In the genomic region with DNA sequence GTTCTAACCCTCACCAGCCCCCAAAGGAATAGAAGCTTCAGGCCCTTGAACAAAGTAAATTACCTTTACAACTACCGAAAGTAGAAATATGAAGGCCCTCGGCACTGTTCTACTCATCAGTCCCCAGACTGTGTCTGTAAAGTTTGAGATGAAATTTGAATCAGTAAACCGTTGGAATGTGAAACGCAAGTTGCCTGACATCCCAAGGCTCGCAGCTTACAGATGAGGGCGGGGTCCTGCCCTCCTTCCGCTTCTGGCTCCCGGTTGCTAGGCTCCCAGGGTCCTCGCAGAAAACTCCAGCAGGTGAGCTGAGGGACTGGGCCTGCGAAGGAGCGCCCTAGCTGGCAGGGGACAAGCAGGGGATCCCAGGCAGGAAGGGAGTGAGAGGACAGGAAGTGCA, we compare ENCODE assay signal across 8 mouse cellular contexts. TPM values are rescaled to one million over a fixed set of nuclear protein-coding genes. Genes with fewer than 3 reads are reported as not detected.
DNase-seq lines count a peak whose midpoint lies in the region; ATAC-seq and TF ChIP-seq lines count a peak whose summit lies in the region.

Agbl2 (plus strand) TSS at position 270 of the 400 bp plus-strand sequence.

- no peaks in the 10 kb centered on the region for H3K27me3 ChIP-seq in intestine, embryonic 15.5 days (replicated peaks)
- H3K27me3 ChIP-seq in lung, postnatal 0 days (replicated peaks; ENCODE audit: insufficient read depth, low read length), result no peaks in the 10 kb centered on the region
- 0 out of 2 replicates have a peak, but pooled peaks cover 4% of the 10 kb centered on the region for H3K27me3 ChIP-seq in stomach, embryonic 16.5 days (ENCODE audit: control insufficient read depth, insufficient read depth, low read length)

- peak within 1 kb of the TSS; percentile 47 for H3K9ac ChIP-seq in intestine, embryonic 15.5 days
- H3K9ac ChIP-seq in lung, postnatal 0 days (replicated peaks; ENCODE audit: low read depth), result no peak within 1 kb of the TSS; the same call in 1 of the 2 replicates
- H3K9ac ChIP-seq in stomach, embryonic 16.5 days (ENCODE audit: low read length), result peak within 1 kb of the TSS; percentile 65

- H3K9me3 ChIP-seq in intestine, embryonic 15.5 days, result no peaks in the 10 kb centered on the region
- no peaks in the 10 kb centered on the region for H3K9me3 ChIP-seq in lung, postnatal 0 days (ENCODE audit: low read length)
- no peaks in the 10 kb centered on the region for H3K9me3 ChIP-seq in stomach, embryonic 16.5 days (replicated peaks; ENCODE audit: control insufficient read depth, low read length)

- intact Hi-C loops in gastrocnemius, adult 2 months (cut with DNase I), result no loop called here

- peak within 1 kb of the TSS; percentile 80 for H3K4me3 ChIP-seq in gastrocnemius, adult 2 months
- peak within 1 kb of the TSS; percentile 47 for H3K4me3 ChIP-seq in intestine, embryonic 15.5 days (replicated peaks)
- H3K4me3 ChIP-seq in lung, postnatal 0 days (ENCODE audit: low read depth, low read length), result peak within 1 kb of the TSS; percentile 47
- peak within 1 kb of the TSS; percentile 51 for H3K4me3 ChIP-seq in stomach, embryonic 16.5 days (replicated peaks; ENCODE audit: low read length)

- no peak for TF ChIP-seq POLR2A in brain, embryonic 14.5 days (IDR thresholded peaks at IDR 0.05; ENCODE audit: borderline replicate concordance, extremely low read depth, insufficient read depth, insufficient read length, poor library complexity, severe bottlenecking)

- peak within 1 kb of the TSS; percentile 58; the same call in 1 of the 2 replicates for H3K27ac ChIP-seq in gastrocnemius, adult 2 months
- no peak within 1 kb of the TSS for H3K27ac ChIP-seq in intestine, embryonic 15.5 days
- no peak within 1 kb of the TSS for H3K27ac ChIP-seq in lung, postnatal 0 days (ENCODE audit: low read length)
- H3K27ac ChIP-seq in stomach, embryonic 16.5 days (ENCODE audit: low read length), result no peak within 1 kb of the TSS

- peaks cover 24% of the 10 kb centered on the region for H3K36me3 ChIP-seq in intestine, embryonic 15.5 days
- H3K36me3 ChIP-seq in lung, postnatal 0 days (ENCODE audit: insufficient read depth, low read length), result peaks cover 25% of the 10 kb centered on the region; the same call in 1 of the 2 replicates
- H3K36me3 ChIP-seq in stomach, embryonic 16.5 days (ENCODE audit: control insufficient read depth, insufficient read depth, low read length), result peaks cover 7% of the 10 kb centered on the region

- H3K4me2 ChIP-seq in intestine, embryonic 15.5 days (replicated peaks), result peak within 1 kb of the TSS; percentile 92
- H3K4me2 ChIP-seq in lung, postnatal 0 days (replicated peaks; ENCODE audit: low read depth, low read length), result peak within 1 kb of the TSS; percentile 80
- H3K4me2 ChIP-seq in stomach, embryonic 16.5 days (ENCODE audit: low read depth, low read length), result peak within 1 kb of the TSS; percentile 83

- 3% methylated on average over 11 of the region's 11 CpGs for WGBS in intestine, embryonic 15.5 days
- 3% methylated on average over 11 of the region's 11 CpGs for WGBS in lung, postnatal 0 days
- WGBS in stomach, embryonic 16.5 days, result 3% methylated on average over 11 of the region's 11 CpGs

- peak; percentile 72 for ATAC-seq in intestine, embryonic 15.5 days
- peak; percentile 76 for ATAC-seq in lung, postnatal 0 days
- peak; percentile 68 for ATAC-seq in stomach, embryonic 16.5 days (ENCODE audit: insufficient read depth, low FRiP score)

- TF ChIP-seq EP300 in lung, postnatal 0 days (IDR thresholded peaks at IDR 0.05), result no peak

- peak; percentile 44 for DNase-seq in gastrocnemius, adult 2 months
- no peak for DNase-seq in gastrocnemius, postnatal 25 days
- DNase-seq in brain, embryonic 14.5 days (ENCODE audit: low read depth), result peak; percentile 23
- DNase-seq in forelimb bud, embryonic 11.5 days (ENCODE audit: low read depth, low spot score), result peak; percentile 51
- DNase-seq in lung, postnatal 0 days (ENCODE audit: low spot score), result peak; percentile 49
- no peak for DNase-seq in urinary bladder, adult 2 months (ENCODE audit: low spot score)

- peaks cover 7% of the 10 kb centered on the region; the same call in 1 of the 2 replicates for H3K4me1 ChIP-seq in intestine, embryonic 15.5 days (replicated peaks)
- H3K4me1 ChIP-seq in lung, postnatal 0 days (ENCODE audit: insufficient read depth, low read depth, low read length), result 0 out of 2 replicates have a peak, but pooled peaks cover 2% of the 10 kb centered on the region
- H3K4me1 ChIP-seq in stomach, embryonic 16.5 days (ENCODE audit: control insufficient read depth, insufficient read depth, low read length), result peaks cover 7% of the 10 kb centered on the region

- no peak for TF ChIP-seq CTCF in gastrocnemius, adult 2 months (IDR thresholded peaks at IDR 0.05)
- TF ChIP-seq CTCF in brain, embryonic 14.5 days (IDR thresholded peaks at IDR 0.05; ENCODE audit: borderline replicate concordance, extremely low read depth, insufficient read depth, insufficient read length), result no peak
- TF ChIP-seq CTCF in lung, postnatal 0 days (IDR thresholded peaks at IDR 0.05), result no peak

RNA-seq across cellular contexts. Expression of gene Agbl2, which starts in this region (rescaled TPM):
- total RNA-seq in gastrocnemius, adult 2 months (2021), result under 1 TPM; 0.18 to 0.20 TPM
- total RNA-seq in gastrocnemius, postnatal 25 days (2021), result under 1 TPM; 0.35 to 0.38 TPM
- 0.72 and 1.4 TPM in 2 replicates for polyA plus RNA-seq in brain, embryonic 14.5 days (2012; rRNA removed)
- 0.44 and 0.57 TPM in 2 replicates for polyA plus RNA-seq in intestine, embryonic 15.5 days (2015; fragmentation: Nextera tagmentation; extraction: Ambion mirVana)
- 2.7 and 3.1 TPM in 2 replicates for polyA plus RNA-seq in lung, postnatal 0 days (2015; fragmentation: Nextera tagmentation; extraction: Ambion mirVana)
- polyA plus RNA-seq in stomach, embryonic 16.5 days (2015; fragmentation: Nextera tagmentation; extraction: Ambion mirVana), result 0.43 and 0.67 TPM in 2 replicates
- 2.6 and 2.9 TPM in 2 replicates for polyA plus RNA-seq in urinary bladder, adult 2 months (2012; rRNA removed)

Comparison
In these comparisons a context has a peak if more than half of its experiments do, and no peak if none do; other contexts are left out.
1. Peak in DNase-seq, H3K4me3 ChIP-seq and H3K27ac ChIP-seq in gastrocnemius, adult 2 months; RNA of the gene not detected or under 1 TPM.
2. Peak in ATAC-seq, H3K4me3 ChIP-seq, H3K9ac ChIP-seq and H3K4me2 ChIP-seq in intestine, embryonic 15.5 days; RNA of the gene not detected or under 1 TPM.
3. Peak in ATAC-seq, H3K4me3 ChIP-seq, H3K9ac ChIP-seq and H3K4me2 ChIP-seq in stomach, embryonic 16.5 days; RNA of the gene not detected or under 1 TPM.
4. DNase-seq: peak in brain, embryonic 14.5 days (single experiment), forelimb bud, embryonic 11.5 days (single experiment) and lung, postnatal 0 days (single experiment); none in gastrocnemius, postnatal 25 days (single experiment) and urinary bladder, adult 2 months (single experiment).
5. Peak in every context shown above with its lines, with median percentiles within 50 percentile points of each other: H3K4me3 ChIP-seq, ATAC-seq and H3K4me2 ChIP-seq.